Mouse (Mus musculus) brain, embryonic 14.5 days (tissue): Measurements from ENCODE around the gene Efcab5.

Experiments
- CTCF ChIP-seq: fragments of 200-500 bp; IDR thresholded peaks from 2 replicates; pipeline ENCODE4 v1.5.1; 2012; ENCODE audit warnings: inconsistent platforms, mild to moderate bottlenecking, moderate library complexity, borderline replicate concordance; ENCODE audit not compliant: insufficient read depth, insufficient read length; ENCODE audit errors: extremely low read depth
- POLR2A ChIP-seq: fragments of 200-500 bp; IDR thresholded peaks from 2 replicates; pipeline ENCODE4 v1.6.1; 2012; ENCODE audit warnings: mild to moderate bottlenecking, inconsistent platforms, borderline replicate concordance; ENCODE audit not compliant: poor library complexity, insufficient read depth, insufficient read length, severe bottlenecking; ENCODE audit errors: extremely low read depth

GRCm38 (mm10) chr11:77087004-77087403 is 101.8 kb downstream of the Efcab5 start:
- TF ChIP-seq CTCF (no peak), POLR2A (no peak)
